Mouse (Mus musculus) midbrain, embryonic 10.5 days (tissue): ENCODE results near the gene Cxcl5. TPM values are rescaled to one million over a fixed set of nuclear protein-coding genes. Genes with fewer than 3 reads are reported as not detected.
A peak's percentile ranks its signal among the peaks of the same experiment; 100 is the strongest.

ENCODE experiments used
- DNase-seq: peaks from one replicate; pipeline ENCODE4 v3.0.0-alpha.2; 2017; ENCODE audit warnings: low spot score
- H3K27ac ChIP-seq: fragments of 300-500 bp; sonication (generic); replicated peaks from 2 replicates; pipeline ENCODE4 v1.5.1; 2016; ENCODE audit warnings: mild to moderate bottlenecking
- H3K27me3 ChIP-seq: fragments of 300-500 bp; sonication (generic); 2 replicates; pipeline ENCODE4 v1.6.1; 2016; ENCODE audit warnings: low read depth, mild to moderate bottlenecking; ENCODE audit not compliant: poor library complexity, severe bottlenecking
- H3K36me3 ChIP-seq: fragments of 300-500 bp; sonication (generic); 2 replicates; pipeline ENCODE4 v1.6.1; 2016; ENCODE audit warnings: mild to moderate bottlenecking, moderate library complexity
- H3K4me1 ChIP-seq: fragments of 300-500 bp; sonication (generic); 2 replicates; pipeline ENCODE4 v1.6.1; 2016
- H3K4me3 ChIP-seq: fragments of 300-500 bp; sonication (generic); 2 replicates; pipeline ENCODE4 v1.5.1; 2016; ENCODE audit warnings: mild to moderate bottlenecking, moderate library complexity
- H3K9me3 ChIP-seq: fragments of 300-500 bp; sonication (generic); replicated peaks from 2 replicates; pipeline ENCODE4 v1.6.1; 2016; ENCODE audit warnings: mild to moderate bottlenecking
- WGBS: fragments of 180-500 bp; shearing (Covaris S2); methylation state at CpG from one replicate; pipeline ENCODE4 v1.1.7; 2016; 5-methylcytosine and 5-hydroxymethylcytosine counted together
- polyA plus RNA-seq: library from polyadenylated mRNA; unstranded; fragments of >200 nt; fragmentation: Nextera tagmentation; extraction: Ambion mirVana; gene quantifications from 2 replicates; pipeline ENCODE4 v1.2.1, GENCODE M21; 2016

The Cxcl5 gene
- polyA plus RNA-seq, 1 experiment from 2014 or later = 0.07 TPM

GRCm38 (mm10) chr5:90763912-90764665 lies 4.9 kb downstream of the Cxcl5 start:
- no peak for DNase-seq
- H3K27me3 ChIP-seq = peaks cover 23% of the 10 kb centered on the region
- peaks cover 12% of the 10 kb centered on the region for H3K4me1 ChIP-seq
- no peak overlapping the region for H3K27ac ChIP-seq
- H3K36me3 ChIP-seq = no peaks in the 10 kb centered on the region
- WGBS = 84% methylated on average over 12 of the region's 12 CpGs
- H3K9me3 ChIP-seq = no peaks in the 10 kb centered on the region
- H3K4me3 ChIP-seq = no peak overlapping the region

DNA sequence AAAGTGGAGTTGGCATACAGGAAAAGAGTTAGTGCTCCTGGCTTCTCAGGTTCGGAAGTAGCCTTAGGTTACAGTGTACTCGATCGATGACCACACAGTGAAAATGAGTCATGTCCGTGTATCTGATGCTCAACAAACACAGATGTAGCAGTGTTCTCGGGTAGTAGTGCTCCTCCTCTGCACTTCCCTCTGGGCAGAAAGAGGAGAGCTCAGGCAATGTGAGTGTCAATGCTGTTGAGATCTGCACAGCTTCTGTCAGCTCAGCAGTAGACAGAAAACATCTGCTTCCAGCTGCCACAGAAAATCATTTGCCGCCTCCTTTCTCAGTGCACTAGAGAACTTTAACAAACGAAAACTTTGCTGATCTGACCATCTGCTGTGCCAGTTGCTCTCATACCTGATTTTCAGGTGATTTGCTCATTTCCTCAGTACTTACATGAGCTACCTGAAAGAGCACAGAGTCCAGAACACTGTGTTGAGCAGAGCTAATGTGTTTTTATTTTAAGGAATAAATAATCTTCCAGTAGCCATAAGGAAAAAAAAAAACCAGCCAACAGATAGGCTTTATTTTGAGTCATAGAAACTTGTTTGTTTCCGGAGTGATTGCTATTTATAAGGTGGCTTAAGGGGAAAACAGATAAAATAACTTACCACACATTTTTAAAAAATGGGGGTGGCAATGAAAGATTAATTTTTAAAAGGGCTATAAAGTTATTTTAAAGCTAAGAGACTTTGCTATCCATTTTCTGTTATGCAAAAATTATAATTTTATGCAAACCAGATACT lies 6.9 kb downstream of the Cxcl5 start:
- Histone ChIP-seq H3K4me1 (0 out of 2 replicates have a peak, but pooled peaks cover 4% of the 10 kb centered on the region), H3K27me3 (peaks cover 9% of the 10 kb centered on the region; the same call in 1 of the 2 replicates), H3K36me3 (no peaks in the 10 kb centered on the region), H3K27ac (no peak overlapping the region), H3K4me3 (no peak overlapping the region), H3K9me3 (no peaks in the 10 kb centered on the region)
- no peak for DNase-seq
- WGBS = 91% methylated on average over 8 of the region's 8 CpGs

- 72% methylated on average over 3 of the region's 3 CpGs for WGBS
- H3K9me3 ChIP-seq = no peaks in the 10 kb centered on the region
- no peaks in the 10 kb centered on the region for H3K36me3 ChIP-seq
- H3K27me3 ChIP-seq = no peaks in the 10 kb centered on the region
- H3K27ac ChIP-seq = no peak within 1 kb of the TSS
- DNase-seq = no peak
- no peaks in the 10 kb centered on the region for H3K4me1 ChIP-seq
- H3K4me3 ChIP-seq = no peak within 1 kb of the TSS
These were observed 9.1 kb downstream of the Cxcl5 start, which contains the start of gene Ppbp for GRCm38 (mm10) chr5:90768218-90768617. Gene Ppbp, plus strand, starts transcription at chr5:90768518.

- Histone ChIP-seq H3K4me1 (no peaks in the 10 kb centered on the region), H3K36me3 (no peaks in the 10 kb centered on the region), H3K27me3 (no peaks in the 10 kb centered on the region), H3K27ac (no peak overlapping the region), H3K9me3 (no peaks in the 10 kb centered on the region), H3K4me3 (no peak overlapping the region)
- DNase-seq = no peak
- 78% methylated on average over 3 of the region's 3 CpGs for WGBS
These were observed 12.2 kb downstream of the Cxcl5 start for GRCm38 (mm10) chr5:90771369-90771768.

GRCm38 (mm10) chr5:90771880-90772653 lies 12.9 kb downstream of the Cxcl5 start, which contains the start of gene Pf4:
Gene Pf4, plus strand, starts transcription at chr5:90772435.
- Histone ChIP-seq H3K27ac (no peak within 1 kb of the TSS), H3K27me3 (no peaks in the 10 kb centered on the region), H3K9me3 (no peaks in the 10 kb centered on the region), H3K4me3 (no peak within 1 kb of the TSS), H3K36me3 (no peaks in the 10 kb centered on the region), H3K4me1 (no peaks in the 10 kb centered on the region)
- DNase-seq = no peak
- WGBS = 88% methylated on average over 16 of the region's 16 CpGs

GRCm38 (mm10) chr5:90775562-90775961 lies 16.4 kb downstream of the Cxcl5 start:
- Histone ChIP-seq H3K4me1 (no peaks in the 10 kb centered on the region), H3K27ac (no peak overlapping the region), H3K4me3 (no peak overlapping the region), H3K36me3 (no peaks in the 10 kb centered on the region), H3K27me3 (no peaks in the 10 kb centered on the region), H3K9me3 (no peaks in the 10 kb centered on the region)
- whole genome bisulfite sequencing = 91% methylated on average over 5 of the region's 5 CpGs
- no peak for DNase-seq

GRCm38 (mm10) chr5:90777621-90778020 lies 18.5 kb downstream of the Cxcl5 start:
- Histone ChIP-seq H3K4me3 (no peak overlapping the region), H3K27ac (no peak overlapping the region), H3K4me1 (no peaks in the 10 kb centered on the region), H3K9me3 (no peaks in the 10 kb centered on the region), H3K27me3 (no peaks in the 10 kb centered on the region), H3K36me3 (no peaks in the 10 kb centered on the region)
- 86% methylated on average over 10 of the region's 10 CpGs for WGBS
- no peak for DNase-seq

DNA sequence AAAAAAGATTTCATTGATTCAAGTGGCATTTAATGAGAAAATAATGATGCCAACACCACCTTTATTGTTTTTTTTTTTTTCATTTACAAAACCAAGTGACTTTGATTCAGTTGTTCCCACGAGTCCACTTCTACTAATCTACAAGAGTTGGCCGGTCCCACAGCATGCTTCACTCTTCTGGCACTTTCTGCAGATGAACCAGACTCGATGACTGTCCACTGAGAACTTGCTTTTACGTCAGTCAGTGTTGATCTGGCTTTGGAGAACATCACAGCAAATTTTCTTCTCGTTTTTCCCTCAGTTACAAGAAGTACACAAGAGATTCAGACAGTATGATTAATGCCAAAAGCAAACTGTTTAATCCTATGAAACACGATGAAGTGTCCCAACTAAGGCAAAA lies 19.7 kb downstream of the Cxcl5 start:
- no peaks in the 10 kb centered on the region for H3K9me3 ChIP-seq
- H3K27ac ChIP-seq = no peak overlapping the region
- 87% methylated on average over 6 of the region's 6 CpGs for WGBS
- DNase-seq = no peak
- no peaks in the 10 kb centered on the region for H3K4me1 ChIP-seq
- no peaks in the 10 kb centered on the region for H3K27me3 ChIP-seq
- H3K4me3 ChIP-seq = no peak overlapping the region
- H3K36me3 ChIP-seq = no peaks in the 10 kb centered on the region

GRCm38 (mm10) chr5:90783697-90784096 lies 24.5 kb downstream of the Cxcl5 start:
- WGBS = 94% methylated on average over 3 of the region's 3 CpGs

DNA sequence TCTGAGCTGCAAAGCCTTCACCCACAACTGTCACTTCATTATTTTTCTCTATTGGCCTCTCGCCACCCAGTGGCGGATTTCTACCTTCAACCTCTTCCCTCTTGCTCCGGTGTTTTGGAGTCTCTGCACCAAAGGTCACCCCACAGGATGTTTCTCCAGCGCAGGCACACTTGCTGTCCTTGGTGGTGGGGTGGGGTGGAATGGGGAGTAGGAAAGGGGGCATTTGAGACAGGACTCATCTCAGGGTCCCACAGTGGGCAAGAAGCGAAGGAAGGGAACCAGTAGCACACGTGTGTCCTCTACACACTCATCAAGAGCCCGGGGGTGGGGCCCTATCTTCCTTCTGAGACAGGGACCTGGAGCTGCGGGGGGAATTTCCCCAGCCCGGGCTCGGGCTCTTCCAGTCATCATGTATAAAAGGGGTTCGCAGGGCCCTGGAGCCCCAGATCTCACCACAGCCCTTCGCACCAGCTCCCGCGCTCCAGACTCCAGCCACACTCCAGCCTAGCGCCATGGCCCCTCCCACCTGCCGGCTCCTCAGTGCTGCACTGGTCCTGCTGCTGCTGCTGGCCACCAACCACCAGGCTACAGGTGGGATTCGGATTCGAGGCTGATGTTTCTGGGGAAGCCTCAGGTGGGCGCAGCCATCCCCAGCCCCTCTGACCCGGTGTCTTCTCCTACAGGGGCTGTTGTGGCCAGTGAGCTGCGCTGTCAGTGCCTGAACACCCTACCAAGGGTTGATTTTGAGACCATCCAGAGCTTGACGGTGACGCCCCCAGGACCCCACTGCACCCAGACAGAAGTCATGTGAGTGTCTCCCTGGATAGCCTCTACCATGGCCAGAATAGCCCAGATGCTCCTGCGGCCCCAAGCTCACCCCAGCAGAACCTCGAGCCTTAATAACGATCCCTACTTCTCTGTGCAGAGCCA lies 26.8 kb downstream of the Cxcl5 start, which contains the start of gene Cxcl3:
Gene Cxcl3, plus strand, starts transcription at position 445 of the 930 bp plus-strand sequence.
- no peaks in the 10 kb centered on the region for H3K36me3 ChIP-seq
- H3K9me3 ChIP-seq = no peaks in the 10 kb centered on the region
- H3K4me3 ChIP-seq = peak within 1 kb of the TSS; percentile 53
- peak; percentile 38 for DNase-seq
- WGBS = 15% methylated on average over 26 of the region's 26 CpGs
- H3K27ac ChIP-seq = no peak within 1 kb of the TSS
- H3K4me1 ChIP-seq = peaks cover 9% of the 10 kb centered on the region
- H3K27me3 ChIP-seq = peaks cover 7% of the 10 kb centered on the region

More at GRCm38 (mm10) chr5:90783697-90784096, 24.5 kb downstream of the Cxcl5 start:
- H3K36me3 ChIP-seq = no peaks in the 10 kb centered on the region
- H3K27me3 ChIP-seq = peaks cover 7% of the 10 kb centered on the region
- peaks cover 9% of the 10 kb centered on the region for H3K4me1 ChIP-seq
- DNase-seq = no peak
- H3K9me3 ChIP-seq = no peaks in the 10 kb centered on the region
- no peak overlapping the region for H3K27ac ChIP-seq
- H3K4me3 ChIP-seq = no peak overlapping the region

DNA sequence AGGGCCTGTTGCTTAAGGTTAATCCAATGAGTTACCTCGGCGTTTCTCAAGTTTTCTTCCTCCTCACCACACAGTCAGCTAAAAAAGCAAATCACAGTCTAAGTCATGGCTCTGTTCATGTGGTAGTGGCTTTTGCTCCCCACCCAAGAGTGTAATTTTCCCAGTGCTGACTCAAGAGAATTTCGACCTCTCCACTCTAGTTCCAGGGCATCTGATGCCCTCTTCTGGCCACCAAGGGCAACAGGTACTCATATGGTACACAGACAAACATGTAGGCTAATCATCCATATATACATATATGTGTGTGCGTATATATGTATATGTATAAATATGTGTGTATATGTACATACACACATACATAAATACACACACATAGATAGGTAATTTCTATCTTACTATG lies 29.0 kb downstream of the Cxcl5 start:
- H3K4me3 ChIP-seq = no peak overlapping the region
- no peaks in the 10 kb centered on the region for H3K9me3 ChIP-seq
- WGBS = 72% methylated on average over 4 of the region's 4 CpGs
- no peak for DNase-seq
- H3K4me1 ChIP-seq = peaks cover 9% of the 10 kb centered on the region
- H3K36me3 ChIP-seq = no peaks in the 10 kb centered on the region
- H3K27ac ChIP-seq = no peak overlapping the region
- H3K27me3 ChIP-seq = peaks cover 12% of the 10 kb centered on the region
